Mouse (Mus musculus) forebrain, embryonic 13.5 days (tissue): ENCODE measurements at regions not wholly inside any gene's neighbourhood (a gene's known extent, or its start where the extent isn't known, plus 50 kb on each side); places are given as distances from the start of the nearest gene placed in this dataset.
"Not testable (repeated sequence)": the region's sequence is repeated elsewhere in the genome, so short reads cannot be mapped to it uniquely, and the experiment has no call there.

Experiments used
- ATAC-seq: fragments of 200-750 bp; cut with Nextera tagmentation; 2 replicates; pipeline ENCODE4 v1.8.0; 2017
- H3K27ac ChIP-seq: fragments of 300-500 bp; sonication (generic); 2 replicates; pipeline ENCODE4 v1.5.1; 2015; ENCODE audit warnings: inconsistent platforms, mild to moderate bottlenecking, moderate library complexity
- H3K27me3 ChIP-seq: fragments of 300-500 bp; sonication (generic); 2 replicates; pipeline ENCODE4 v1.6.1; 2015; ENCODE audit warnings: mild to moderate bottlenecking, inconsistent platforms
- H3K36me3 ChIP-seq: fragments of 300-500 bp; sonication (generic); 2 replicates; pipeline ENCODE4 v1.6.1; 2015; ENCODE audit warnings: mild to moderate bottlenecking, inconsistent platforms; ENCODE audit not compliant: poor library complexity, severe bottlenecking
- H3K4me1 ChIP-seq: fragments of 300-500 bp; sonication (generic); 2 replicates; pipeline ENCODE4 v1.6.1; 2015; ENCODE audit warnings: inconsistent platforms
- H3K4me2 ChIP-seq: fragments of 300-500 bp; sonication (generic); 2 replicates; pipeline ENCODE4 v1.6.1; 2015; ENCODE audit warnings: inconsistent platforms, mild to moderate bottlenecking, moderate library complexity
- H3K4me3 ChIP-seq: fragments of 300-500 bp; sonication (generic); 2 replicates; pipeline ENCODE4 v1.5.1; 2015; ENCODE audit warnings: mild to moderate bottlenecking, inconsistent platforms
- H3K9ac ChIP-seq: fragments of 300-500 bp; sonication (generic); 2 replicates; pipeline ENCODE4 v1.6.1; 2015; ENCODE audit warnings: mild to moderate bottlenecking, inconsistent platforms
- H3K9me3 ChIP-seq: fragments of 300-500 bp; sonication (generic); replicated peaks from 2 replicates; pipeline ENCODE4 v1.6.1; 2016; ENCODE audit warnings: inconsistent platforms
- WGBS: fragments of 180-500 bp; shearing (Covaris S2); methylation state at CpG from one replicate; pipeline ENCODE4 v1.1.7; 2015; 5-methylcytosine and 5-hydroxymethylcytosine counted together

DNA sequence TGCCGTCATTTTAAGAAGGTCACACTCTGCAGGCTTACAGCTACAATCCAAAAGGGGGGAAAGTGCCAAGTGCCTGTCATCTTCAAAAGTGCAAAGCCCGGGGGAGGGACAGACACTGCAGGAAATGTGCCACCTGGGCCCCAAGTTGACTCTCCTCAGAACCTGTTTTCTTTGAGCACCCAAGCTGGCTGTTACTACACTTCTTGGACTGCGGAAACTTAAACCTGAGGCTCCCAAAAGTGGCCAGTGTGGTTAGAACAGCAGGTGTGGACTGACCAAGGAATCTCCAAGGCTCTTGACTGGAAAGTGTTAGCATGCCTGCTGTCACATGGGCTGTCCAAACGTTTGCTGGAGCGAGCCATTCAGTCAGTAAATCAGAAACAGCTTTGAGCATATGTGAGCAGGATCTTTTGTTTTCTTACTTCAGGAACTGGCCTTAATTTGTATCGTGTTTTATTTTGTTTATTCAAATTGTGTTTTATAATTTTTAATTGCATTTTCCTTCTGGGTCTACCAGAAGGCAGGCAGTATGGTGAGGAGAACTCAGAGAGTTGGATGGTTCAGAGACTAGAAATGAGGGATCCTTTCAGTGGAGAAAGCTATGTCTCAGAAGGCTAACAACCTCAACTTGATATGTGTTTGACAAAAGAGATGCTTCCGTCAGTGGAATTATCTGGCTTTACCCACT, 168.4 kb upstream of the Frmd6 start:
- no peak overlapping the region for H3K27ac ChIP-seq
- ATAC-seq = peak; percentile 53; the same call in 1 of the 2 replicates

DNA sequence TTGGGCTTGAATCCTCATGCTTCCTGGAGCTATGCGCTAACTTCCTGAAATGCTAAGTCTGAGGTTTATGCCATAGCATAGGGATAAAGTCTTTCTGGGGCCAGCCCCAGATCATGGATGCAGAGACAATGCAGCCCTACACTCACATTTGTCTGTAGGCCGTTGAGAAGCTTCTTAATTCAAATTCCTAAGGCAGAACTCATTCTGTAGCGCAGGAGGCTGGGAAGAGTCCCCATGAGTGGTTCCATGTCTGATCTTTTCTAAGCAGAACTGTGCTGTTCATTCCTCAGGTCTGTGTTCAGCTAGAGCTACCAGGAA, 167.9 kb upstream of the Frmd6 start:
- 78% methylated on average over 3 of the region's 3 CpGs for WGBS
- no peaks in the 10 kb centered on the region for H3K9me3 ChIP-seq
- no peak for ATAC-seq

More for the DNA sequence above, 168.4 kb upstream of the Frmd6 start:
- no peak overlapping the region for H3K4me2 ChIP-seq
- H3K27me3 ChIP-seq = no peaks in the 10 kb centered on the region
- no peak overlapping the region for H3K4me3 ChIP-seq
- no peaks in the 10 kb centered on the region for H3K9me3 ChIP-seq
- 71% methylated on average over 7 of the region's 7 CpGs for WGBS
- H3K4me1 ChIP-seq = no peaks in the 10 kb centered on the region
- no peak overlapping the region for H3K9ac ChIP-seq
- no peaks in the 10 kb centered on the region for H3K36me3 ChIP-seq

DNA sequence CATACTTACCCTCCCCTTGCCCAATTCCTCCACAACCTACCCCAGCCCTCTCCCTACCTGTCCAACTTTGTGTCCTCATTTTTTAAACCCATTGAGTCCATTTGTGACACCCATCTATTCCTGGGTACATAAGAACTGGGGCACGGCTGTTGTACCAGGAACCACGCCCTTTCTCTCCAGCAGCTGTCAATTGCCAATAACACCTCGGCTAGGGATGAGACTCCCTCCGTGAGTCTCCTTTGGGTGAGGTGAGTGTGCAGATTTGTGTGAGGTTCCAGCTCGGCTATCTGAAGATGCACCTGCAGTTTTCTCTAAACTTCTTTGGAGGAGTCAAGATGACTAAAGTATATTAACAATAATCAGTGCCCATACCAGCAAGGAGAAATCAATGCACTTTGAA, 167.2 kb upstream of the Frmd6 start:
- ATAC-seq = no peak
- H3K27ac ChIP-seq = no peak overlapping the region
- H3K9me3 ChIP-seq = no peaks in the 10 kb centered on the region
- H3K9ac ChIP-seq = no peak overlapping the region
- no peaks in the 10 kb centered on the region for H3K27me3 ChIP-seq
- no peaks in the 10 kb centered on the region for H3K4me1 ChIP-seq
- H3K36me3 ChIP-seq = no peaks in the 10 kb centered on the region
- H3K4me3 ChIP-seq = no peak overlapping the region
- 89% methylated on average over 5 of the region's 5 CpGs for WGBS
- H3K4me2 ChIP-seq = no peak overlapping the region

More for the DNA sequence above, 167.9 kb upstream of the Frmd6 start:
- H3K9ac ChIP-seq = no peak overlapping the region
- H3K27ac ChIP-seq = no peak overlapping the region
- no peaks in the 10 kb centered on the region for H3K27me3 ChIP-seq
- no peak overlapping the region for H3K4me3 ChIP-seq
- H3K4me2 ChIP-seq = no peak overlapping the region
- H3K4me1 ChIP-seq = no peaks in the 10 kb centered on the region
- no peaks in the 10 kb centered on the region for H3K36me3 ChIP-seq

DNA sequence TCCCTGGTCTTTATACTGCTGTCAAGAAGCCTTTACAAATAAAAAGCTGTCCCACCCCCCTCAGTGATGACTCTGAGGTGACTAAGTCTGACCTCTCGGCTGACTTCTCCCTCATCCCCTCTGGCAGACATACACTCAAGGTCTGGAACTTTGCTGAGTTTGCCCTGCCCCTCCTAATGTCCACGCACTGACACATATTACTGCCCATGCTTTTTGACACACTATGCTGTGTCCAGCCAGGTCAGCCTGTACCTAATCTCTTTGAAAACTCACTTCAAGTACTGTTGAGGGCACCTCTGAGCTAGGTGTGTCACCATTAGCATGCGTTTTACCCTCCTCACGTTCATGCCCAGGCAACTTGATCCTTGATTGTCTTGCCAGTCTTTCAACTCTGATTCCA, 164.9 kb upstream of the Frmd6 start:
- no peaks in the 10 kb centered on the region for H3K36me3 ChIP-seq
- no peaks in the 10 kb centered on the region for H3K4me1 ChIP-seq
- H3K4me2 ChIP-seq = no peak overlapping the region
- no peaks in the 10 kb centered on the region for H3K27me3 ChIP-seq
- H3K27ac ChIP-seq = no peak overlapping the region
- H3K4me3 ChIP-seq = no peak overlapping the region
- no peak overlapping the region for H3K9ac ChIP-seq
- ATAC-seq = no peak
- H3K9me3 ChIP-seq = no peaks in the 10 kb centered on the region
- WGBS = 92% methylated on average over 4 of the region's 4 CpGs

DNA sequence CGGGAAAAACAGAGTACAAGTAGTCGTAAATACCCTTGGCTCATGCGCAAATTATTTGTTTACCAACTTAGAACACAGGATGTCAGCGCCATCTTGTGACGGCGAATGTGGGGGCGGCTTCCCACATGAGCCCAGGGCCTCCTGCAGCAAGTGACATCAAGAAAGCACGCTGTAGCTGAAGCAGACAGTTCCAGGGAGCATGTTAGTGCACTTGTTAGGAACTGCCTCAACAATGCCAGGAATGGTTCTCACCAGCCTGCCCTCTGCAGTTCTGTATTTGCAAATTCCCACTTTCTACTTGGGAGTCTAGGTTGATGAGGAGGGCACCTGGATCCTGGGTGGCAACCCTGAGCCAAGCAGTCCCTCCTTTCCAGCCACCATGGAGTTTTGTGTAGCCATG, 157.2 kb upstream of the Frmd6 start:
- H3K4me3 ChIP-seq, ATAC-seq, H3K27me3 ChIP-seq, H3K27ac ChIP-seq, H3K36me3 ChIP-seq, H3K4me2 ChIP-seq, H3K9ac ChIP-seq, H3K4me1 ChIP-seq, H3K9me3 ChIP-seq: not testable (repeated sequence)
- WGBS = 94% methylated on average over 6 of the region's 8 CpGs

DNA sequence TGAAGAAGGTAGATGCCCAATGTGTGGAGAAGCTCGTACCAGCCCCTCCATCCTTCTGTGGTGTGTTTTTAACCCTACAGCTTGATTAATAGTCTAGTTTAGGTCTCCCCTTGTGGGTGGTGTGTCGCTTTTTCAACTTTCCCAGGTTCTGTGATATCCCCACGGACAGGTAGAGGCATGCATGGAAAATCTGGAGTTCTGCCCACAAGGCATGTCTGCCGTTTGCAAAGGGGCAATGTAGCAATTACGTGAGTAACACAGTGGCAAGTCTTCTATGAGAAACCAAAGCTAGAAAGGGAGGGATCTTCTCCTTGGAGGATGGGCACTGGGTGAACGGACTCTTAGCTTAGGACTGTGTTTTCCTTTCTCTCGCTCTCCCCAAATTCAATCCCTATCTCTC, 153.2 kb upstream of the Frmd6 start:
- Histone ChIP-seq H3K9me3 (no peaks in the 10 kb centered on the region), H3K36me3 (no peaks in the 10 kb centered on the region), H3K4me2 (no peak overlapping the region), H3K4me3 (no peak overlapping the region), H3K9ac (no peak overlapping the region), H3K27ac (no peak overlapping the region), H3K27me3 (no peaks in the 10 kb centered on the region), H3K4me1 (no peaks in the 10 kb centered on the region)
- no peak for ATAC-seq
- WGBS = 96% methylated on average over 7 of the region's 7 CpGs

DNA sequence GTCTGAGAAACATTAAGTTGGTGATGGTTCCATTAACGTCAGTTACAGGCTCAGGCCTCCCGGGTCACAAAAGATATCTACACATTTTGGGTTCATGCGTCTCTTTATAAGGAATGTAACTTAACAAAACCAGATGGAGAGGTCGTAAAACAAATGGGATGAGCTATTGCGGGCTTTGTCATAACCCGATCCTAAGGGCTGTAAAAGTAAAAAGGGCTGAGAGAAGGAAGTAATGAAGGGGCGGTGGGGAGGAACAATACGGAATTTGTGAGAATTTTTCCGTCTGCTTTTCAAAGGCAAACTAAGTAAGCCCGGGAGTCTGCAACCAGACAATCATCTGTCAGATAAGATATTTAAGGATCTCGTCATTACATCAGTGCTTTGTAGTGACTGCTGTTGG, 152.1 kb upstream of the Frmd6 start:
- Histone ChIP-seq H3K36me3 (no peaks in the 10 kb centered on the region), H3K4me3 (no peak overlapping the region), H3K27ac (no peak overlapping the region), H3K4me2 (no peak overlapping the region), H3K4me1 (no peaks in the 10 kb centered on the region), H3K27me3 (no peaks in the 10 kb centered on the region), H3K9ac (no peak overlapping the region), H3K9me3 (no peaks in the 10 kb centered on the region; the same call in 1 of the 2 replicates)
- ATAC-seq = no peak
- WGBS = 85% methylated on average over 11 of the region's 11 CpGs

DNA sequence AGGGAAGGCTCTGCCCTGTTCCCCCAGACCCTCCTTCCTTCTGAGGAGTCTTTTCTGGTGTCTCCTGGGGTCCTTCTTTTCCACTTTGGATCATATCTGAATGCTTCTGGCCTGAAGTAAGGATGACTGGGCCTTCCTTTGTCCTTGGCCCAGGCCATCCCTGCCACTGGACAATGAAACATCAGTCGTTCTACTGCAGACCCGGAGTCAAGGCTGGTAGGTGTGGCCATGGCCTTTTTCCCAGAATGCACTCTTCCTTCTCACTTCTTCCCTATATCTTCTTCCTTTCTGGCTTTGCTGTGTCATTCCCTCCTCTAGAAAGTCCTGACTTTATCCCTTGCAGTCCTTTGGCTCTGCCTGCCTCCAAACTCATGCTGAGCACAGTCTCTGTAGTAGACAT, 151.2 kb upstream of the Frmd6 start:
- no peak overlapping the region for H3K4me2 ChIP-seq
- no peaks in the 10 kb centered on the region for H3K4me1 ChIP-seq
- no peaks in the 10 kb centered on the region; the same call in 1 of the 2 replicates for H3K9me3 ChIP-seq
- ATAC-seq = no peak
- WGBS = 85% methylated on average over 2 of the region's 2 CpGs
- no peak overlapping the region for H3K9ac ChIP-seq
- no peak overlapping the region for H3K27ac ChIP-seq
- H3K4me3 ChIP-seq = no peak overlapping the region
- no peaks in the 10 kb centered on the region for H3K27me3 ChIP-seq
- H3K36me3 ChIP-seq = no peaks in the 10 kb centered on the region

DNA sequence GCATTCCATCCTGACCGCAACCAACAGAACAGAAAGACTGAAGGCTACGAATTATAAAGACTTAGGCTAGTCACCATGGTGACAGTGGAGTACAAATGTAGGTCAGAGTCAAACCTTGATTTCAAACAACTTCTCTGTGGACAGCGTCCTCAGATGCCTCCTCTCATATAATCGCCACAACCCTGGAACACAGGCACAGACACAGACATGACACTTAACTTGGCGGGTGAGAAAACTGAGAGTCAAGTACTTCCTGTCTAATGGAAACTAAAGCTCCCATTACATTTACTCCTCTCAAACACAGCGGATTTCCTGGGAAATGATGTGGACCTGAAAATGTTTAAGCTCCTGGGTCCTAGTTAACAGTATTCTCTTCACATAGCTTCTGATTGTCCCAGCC, 149.5 kb upstream of the Frmd6 start:
- no peak for ATAC-seq
- Histone ChIP-seq H3K9ac (no peak overlapping the region), H3K4me3 (no peak overlapping the region), H3K4me2 (no peak overlapping the region), H3K36me3 (no peaks in the 10 kb centered on the region), H3K27ac (no peak overlapping the region), H3K4me1 (peaks cover 9% of the 10 kb centered on the region), H3K9me3 (no peaks in the 10 kb centered on the region; the same call in 1 of the 2 replicates), H3K27me3 (no peaks in the 10 kb centered on the region)
- 82% methylated on average over 6 of the region's 6 CpGs for WGBS

DNA sequence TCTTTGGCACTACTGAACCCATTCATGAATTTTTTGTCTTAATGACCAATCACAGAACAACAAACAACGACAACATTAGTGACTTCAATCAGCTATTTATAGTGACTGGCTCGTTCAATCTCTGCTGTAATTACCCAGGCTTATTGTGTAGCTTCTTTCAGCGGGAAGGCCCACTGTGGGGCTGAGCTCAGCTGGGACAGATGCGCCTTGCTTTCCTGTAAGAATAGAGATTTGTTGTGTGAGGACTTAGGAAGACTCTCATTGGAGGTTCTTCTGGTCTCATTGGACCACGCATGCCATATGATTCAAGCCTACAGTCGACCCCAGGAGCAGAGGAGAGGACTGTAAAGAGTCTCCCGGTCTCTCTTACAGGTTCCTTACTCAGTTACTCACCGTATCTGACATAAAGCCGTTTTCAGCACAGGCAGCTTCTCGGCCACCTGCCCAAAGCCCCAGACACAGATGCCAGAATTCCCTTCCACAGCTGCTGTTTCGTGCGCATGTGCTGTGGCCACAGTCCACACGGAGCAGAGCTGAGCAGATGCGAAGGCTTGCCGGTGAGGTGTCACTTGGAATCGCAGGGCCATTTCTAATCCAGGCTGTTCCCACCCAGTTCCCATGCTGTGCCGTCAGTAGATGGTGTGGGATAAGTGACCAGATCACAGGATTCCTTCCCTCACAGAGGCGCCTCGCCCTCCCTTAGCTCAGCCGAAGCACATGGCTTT, 145.5 kb upstream of the Frmd6 start:
- WGBS = 65% methylated on average over 20 of the region's 20 CpGs
- Histone ChIP-seq H3K4me1 (peaks cover 9% of the 10 kb centered on the region), H3K36me3 (no peaks in the 10 kb centered on the region), H3K27ac (0 out of 2 replicates have a peak overlapping the region, but pooled peaks have one; percentile 15), H3K4me2 (no peak overlapping the region), H3K27me3 (no peaks in the 10 kb centered on the region), H3K9me3 (no peaks in the 10 kb centered on the region; the same call in 1 of the 2 replicates), H3K9ac (no peak overlapping the region), H3K4me3 (no peak overlapping the region)
- ATAC-seq = peak; percentile 87

DNA sequence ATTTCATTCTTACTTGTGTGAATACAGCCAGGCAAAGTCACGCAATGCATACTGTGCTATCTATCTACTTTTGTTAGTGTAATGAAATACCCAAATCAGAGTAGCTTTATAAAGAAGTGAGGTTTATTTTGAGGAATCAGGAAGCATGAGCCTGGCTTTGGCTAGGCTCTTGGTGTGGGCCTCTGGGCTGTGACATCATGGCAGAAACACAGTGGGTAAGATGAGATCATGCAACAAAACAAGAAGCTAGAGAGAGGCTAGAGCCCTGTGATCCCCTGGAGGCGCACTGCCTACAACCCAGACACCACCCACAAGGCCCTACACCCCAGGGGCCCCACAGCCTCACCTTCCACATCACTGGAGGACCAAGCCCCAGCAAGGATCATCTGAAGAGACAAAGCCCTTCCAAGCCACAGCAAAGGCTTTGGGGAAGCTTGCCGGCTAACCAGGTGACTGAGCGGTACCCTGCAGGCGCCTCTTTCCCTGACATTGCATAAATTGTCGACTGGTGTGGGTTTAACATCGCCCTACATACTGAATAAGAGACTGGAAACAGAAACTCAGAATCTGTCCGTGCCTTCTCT, 143.8 kb upstream of the Frmd6 start:
- H3K4me2 ChIP-seq = no peak overlapping the region
- no peak for ATAC-seq
- H3K27ac ChIP-seq = no peak overlapping the region
- no peaks in the 10 kb centered on the region for H3K36me3 ChIP-seq
- WGBS = 82% methylated on average over 8 of the region's 8 CpGs
- no peak overlapping the region for H3K9ac ChIP-seq
- no peak overlapping the region for H3K4me3 ChIP-seq
- no peaks in the 10 kb centered on the region for H3K27me3 ChIP-seq
- peaks cover 9% of the 10 kb centered on the region for H3K4me1 ChIP-seq
- no peaks in the 10 kb centered on the region; the same call in 1 of the 2 replicates for H3K9me3 ChIP-seq

DNA sequence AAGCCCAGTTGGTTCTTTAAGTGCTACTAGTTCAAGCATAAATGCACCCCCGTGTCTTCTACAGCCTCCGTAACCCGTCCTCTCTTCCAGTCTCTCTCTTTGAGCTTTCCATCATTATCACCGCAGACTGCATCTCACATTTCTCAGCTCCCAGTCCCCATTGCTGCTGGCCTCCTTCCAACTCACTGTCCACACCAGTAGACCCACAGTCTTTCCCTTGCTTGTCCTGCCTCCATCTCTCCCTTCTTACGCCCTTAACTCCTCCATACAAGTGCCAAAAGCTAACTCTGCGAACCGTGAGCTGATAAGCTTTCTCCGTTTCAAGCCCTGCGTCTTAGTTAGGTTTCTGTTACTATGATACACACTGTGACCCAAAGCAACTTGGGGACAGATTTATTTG, 141.0 kb upstream of the Frmd6 start:
- H3K27me3 ChIP-seq = no peaks in the 10 kb centered on the region
- WGBS = 87% methylated on average over 9 of the region's 9 CpGs
- H3K4me3 ChIP-seq = no peak overlapping the region

More for the DNA sequence above, 141.0 kb upstream of the Frmd6 start:
- Histone ChIP-seq H3K9me3 (no peaks in the 10 kb centered on the region), H3K27ac (no peak overlapping the region), H3K4me2 (no peak overlapping the region), H3K9ac (no peak overlapping the region), H3K36me3 (no peaks in the 10 kb centered on the region), H3K4me1 (peaks cover 23% of the 10 kb centered on the region)
- no peak for ATAC-seq
